8 mouse cellular contexts compared by ENCODE assay signal in genomic region chr9:44305466-44306079, GRCm38 (mm10). TPM values are rescaled to one million over a fixed set of nuclear protein-coding genes. Genes with fewer than 3 reads are reported as not detected.
DNase-seq lines count a peak whose midpoint lies in the region; ATAC-seq lines count a peak whose summit lies in the region.

Gene Hinfp, minus strand, starts transcription at chr9:44305671.

- 0 out of 2 replicates have a peak, but pooled peaks cover 2% of the 10 kb centered on the region for H3K36me3 ChIP-seq in hindbrain, embryonic 11.5 days (ENCODE audit: control insufficient read depth, insufficient read depth, low read length)

- H3K9me3 ChIP-seq in hindbrain, embryonic 11.5 days (ENCODE audit: control insufficient read depth, low read length) = no peaks in the 10 kb centered on the region

- peak within 1 kb of the TSS; percentile 49 for H3K4me2 ChIP-seq in hindbrain, embryonic 11.5 days (replicated peaks; ENCODE audit: low read depth, low read length)

- DNase-seq in Muller cell, postnatal 12 days (ENCODE audit: inconsistent ontology term) = peak; percentile 99
- DNase-seq in cerebellum, adult 9-11 months = peak; percentile 99
- peak; percentile 98 to 99 for DNase-seq in frontal cortex, adult 2 months (ENCODE audit: extremely low spot score in 1 of 2, low spot score in 1 of 2)
- peak; percentile 98 for DNase-seq in hindbrain, embryonic 11.5 days (ENCODE audit: low spot score)
- DNase-seq in layer of hippocampus, postnatal 10 days (ENCODE audit: low spot score in 2 of 2) = peak; percentile 97 to 98
- peak; percentile 99 for DNase-seq in lung, postnatal 10 days
- peak; percentile 98 for DNase-seq in ovary, postnatal 36 days (ENCODE audit: low spot score)
- peak; percentile 96 for DNase-seq in thymus, postnatal 25 days

- peak within 1 kb of the TSS; percentile 63 for H3K9ac ChIP-seq in hindbrain, embryonic 11.5 days (ENCODE audit: low read depth, low read length)

- H3K4me3 ChIP-seq in hindbrain, embryonic 11.5 days (ENCODE audit: low read depth, low read length) = peak within 1 kb of the TSS; percentile 58

- ATAC-seq in hindbrain, embryonic 11.5 days (ENCODE audit: low FRiP score) = peak; percentile 98

- H3K4me1 ChIP-seq in hindbrain, embryonic 11.5 days (replicated peaks; ENCODE audit: control insufficient read depth, insufficient read depth, low read length) = peaks cover 3% of the 10 kb centered on the region; the same call in 1 of the 2 replicates

- WGBS in hindbrain, embryonic 11.5 days = under 1% methylated on average over 54 of the region's 54 CpGs

- H3K27ac ChIP-seq in hindbrain, embryonic 11.5 days (ENCODE audit: low read depth, low read length) = 0 out of 2 replicates have a peak within 1 kb of the TSS, but pooled peaks have one; percentile 2

- H3K27me3 ChIP-seq in hindbrain, embryonic 11.5 days (ENCODE audit: control insufficient read depth, insufficient read depth, low read length) = no peaks in the 10 kb centered on the region

RNA-seq across cellular contexts. Expression of gene Hinfp, which starts in this region (rescaled TPM):
- 32.1 and 32.3 TPM in 2 replicates for polyA plus RNA-seq in frontal cortex, adult 2 months (2012; rRNA removed)
- 23.1 and 23.2 TPM in 2 replicates for polyA plus RNA-seq in hindbrain, embryonic 11.5 days (2014; fragmentation: Nextera tagmentation; extraction: Ambion mirVana)
- total RNA-seq in layer of hippocampus, postnatal 10 days (2021) = 10 to 100 TPM; 25.9 to 26.5 TPM

Comparison
In these comparisons a context has a peak if more than half of its experiments do, and no peak if none do; other contexts are left out.
1. Peak in every context shown above with its lines: DNase-seq, ATAC-seq, H3K4me3 ChIP-seq and H3K27ac ChIP-seq.